Mouse (Mus musculus) hindbrain, embryonic 14.5 days (tissue): ENCODE measurements around the gene Cdrt4. TPM values are rescaled to one million over a fixed set of nuclear protein-coding genes. Genes with fewer than 3 reads are reported as not detected.
A peak's percentile ranks its signal among the peaks of the same experiment; 100 is the strongest.

ENCODE experiments used
- ATAC-seq: fragments of 200-750 bp; cut with Nextera tagmentation; 2 replicates; pipeline ENCODE4 v1.8.0; 2017; ENCODE audit warnings: moderate number of reproducible peaks, mild to moderate bottlenecking, moderate TSS enrichment, moderate library complexity; ENCODE audit not compliant: low FRiP score
- DNase-seq: peaks from one replicate; pipeline ENCODE4 v3.0.0-alpha.2; 2015; ENCODE audit warnings: low spot score
- H3K27ac ChIP-seq: fragments of 300-500 bp; sonication (generic); 2 replicates; pipeline ENCODE4 v1.5.1; 2014; ENCODE audit warnings: mild to moderate bottlenecking, moderate library complexity
- H3K27me3 ChIP-seq: fragments of 300-500 bp; sonication (generic); 2 replicates; pipeline ENCODE4 v1.6.1; 2014; ENCODE audit warnings: mild to moderate bottlenecking, low read length, mixed read lengths; ENCODE audit not compliant: control insufficient read depth, insufficient read depth
- H3K36me3 ChIP-seq: fragments of 300-500 bp; sonication (generic); replicated peaks from 2 replicates; pipeline ENCODE4 v1.6.1; 2014; ENCODE audit not compliant: control insufficient read depth, insufficient read depth
- H3K4me1 ChIP-seq: fragments of 300-500 bp; sonication (generic); replicated peaks from 2 replicates; pipeline ENCODE4 v1.6.1; 2014; ENCODE audit warnings: antibody characterized with exemption, low read length, mixed read lengths; ENCODE audit not compliant: control insufficient read depth, insufficient read depth
- H3K4me2 ChIP-seq: fragments of 300-500 bp; sonication (generic); replicated peaks from 2 replicates; pipeline ENCODE4 v1.6.1; 2014; ENCODE audit warnings: mild to moderate bottlenecking, moderate library complexity
- H3K4me3 ChIP-seq: fragments of 300-500 bp; sonication (generic); replicated peaks from 2 replicates; pipeline ENCODE4 v1.5.1; 2014; ENCODE audit warnings: mild to moderate bottlenecking, low read length
- H3K9ac ChIP-seq: fragments of 300-500 bp; sonication (generic); 2 replicates; pipeline ENCODE4 v1.6.1; 2014
- H3K9me3 ChIP-seq: fragments of 300-500 bp; sonication (generic); 2 replicates; pipeline ENCODE4 v1.6.1; 2016; ENCODE audit warnings: low read length; ENCODE audit not compliant: control insufficient read depth
- WGBS: fragments of 180-500 bp; shearing (Covaris S2); extraction: QIAGEN DNeasy Blood & Tissue Kit; methylation state at CpG from one replicate; pipeline ENCODE4 v1.1.7; 2014; 5-methylcytosine and 5-hydroxymethylcytosine counted together
- polyA plus RNA-seq: library from polyadenylated mRNA; unstranded; fragments of >200 nt; fragmentation: Nextera tagmentation; extraction: Ambion mirVana; gene quantifications from 2 replicates; pipeline ENCODE4 v1.2.1, GENCODE M21; 2014

Gene Cdrt4
- polyA plus RNA-seq, 1 experiment from 2014 or later, result not detected

DNA sequence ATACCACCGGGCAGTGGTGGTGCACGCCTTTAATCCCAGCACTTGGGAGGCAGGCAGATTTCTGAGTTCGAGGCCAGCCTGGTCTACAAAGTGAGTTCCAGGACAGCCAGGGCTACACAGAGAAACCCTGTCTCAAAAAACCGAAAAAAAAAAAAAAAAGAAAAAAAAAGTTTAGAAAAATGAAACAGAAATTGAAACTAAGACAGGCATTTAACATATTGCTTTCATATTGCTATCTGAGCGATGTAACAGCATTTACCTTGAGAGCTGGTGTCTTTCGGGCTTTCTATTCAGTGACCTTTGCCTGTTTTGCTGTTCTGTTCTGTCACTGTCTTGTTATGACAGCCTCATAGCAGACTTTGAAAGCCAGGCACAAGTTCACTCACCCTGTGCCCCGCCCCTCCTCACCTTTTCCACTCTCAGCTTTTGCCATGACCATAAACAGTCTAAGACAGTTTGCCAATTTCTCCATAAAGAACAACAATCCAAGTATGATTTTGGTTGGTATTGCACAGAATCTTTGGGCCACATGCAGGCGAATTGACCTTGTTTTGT, 6.7 kb downstream of the Cdrt4 start:
- H3K27ac ChIP-seq, result no peak overlapping the region
- 93% methylated on average over 7 of the region's 8 CpGs for WGBS
- no peaks in the 10 kb centered on the region for H3K36me3 ChIP-seq
- no peak overlapping the region for H3K4me3 ChIP-seq
- ATAC-seq, result no peak
- no peak overlapping the region for H3K9ac ChIP-seq
- no peaks in the 10 kb centered on the region for H3K27me3 ChIP-seq
- no peaks in the 10 kb centered on the region for H3K4me1 ChIP-seq
- no peak overlapping the region for H3K4me2 ChIP-seq
- DNase-seq, result no peak
- no peaks in the 10 kb centered on the region for H3K9me3 ChIP-seq

DNA sequence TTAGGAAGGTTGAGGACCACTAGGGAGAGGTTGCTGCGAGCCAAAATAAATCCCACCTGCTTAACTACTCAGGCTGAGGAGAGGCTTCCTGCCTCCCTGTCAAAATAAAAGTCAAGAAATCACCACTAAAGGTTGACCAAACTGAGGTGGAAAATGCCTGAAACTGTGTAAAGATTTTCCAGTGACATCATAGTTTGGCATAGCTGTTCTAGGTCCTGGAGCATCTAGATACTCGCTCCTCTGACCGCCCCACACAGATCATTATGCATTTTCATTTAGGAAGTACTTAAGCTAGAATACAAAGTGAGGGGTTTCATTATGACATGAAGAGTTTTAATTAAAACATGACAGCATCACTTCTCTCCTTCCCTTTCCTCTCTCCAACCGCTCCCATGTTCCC, 12.3 kb downstream of the Cdrt4 start:
- 79% methylated on average over 4 of the region's 4 CpGs for WGBS
- Histone ChIP-seq H3K27me3 (no peaks in the 10 kb centered on the region), H3K9me3 (no peaks in the 10 kb centered on the region), H3K4me3 (no peak overlapping the region), H3K27ac (no peak overlapping the region), H3K36me3 (no peaks in the 10 kb centered on the region), H3K4me1 (peaks cover 9% of the 10 kb centered on the region), H3K4me2 (no peak overlapping the region), H3K9ac (no peak overlapping the region)
- ATAC-seq (no peak), DNase-seq (no peak)

DNA sequence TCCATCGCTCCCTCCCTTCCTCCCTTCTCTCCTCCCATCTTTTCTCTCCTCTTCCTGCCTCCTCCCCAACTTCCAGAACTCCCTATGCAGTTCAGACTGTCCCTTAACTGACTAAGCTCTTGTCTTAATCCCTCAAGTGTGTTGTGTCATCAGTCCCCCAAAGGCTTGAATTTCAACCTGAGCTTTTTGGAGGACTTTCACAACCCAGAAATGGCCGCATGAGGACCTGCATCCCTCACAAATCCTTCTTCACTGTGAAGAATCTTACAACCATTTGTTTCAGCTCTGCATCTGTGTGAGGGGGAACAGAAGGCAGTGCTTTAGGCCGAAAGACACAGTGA, 15.4 kb downstream of the Cdrt4 start:
- Histone ChIP-seq H3K27me3 (no peaks in the 10 kb centered on the region), H3K4me3 (no peak overlapping the region), H3K4me2 (peak overlapping the region; percentile 41), H3K36me3 (no peaks in the 10 kb centered on the region), H3K4me1 (peaks cover 9% of the 10 kb centered on the region), H3K9ac (0 out of 2 replicates have a peak overlapping the region, but pooled peaks have one; percentile 9), H3K27ac (peak overlapping the region; percentile 79), H3K9me3 (no peaks in the 10 kb centered on the region)
- ATAC-seq (peak; percentile 14; the same call in 1 of the 2 replicates), DNase-seq (no peak)
- WGBS, result 57% methylated on average over 3 of the region's 3 CpGs

DNA sequence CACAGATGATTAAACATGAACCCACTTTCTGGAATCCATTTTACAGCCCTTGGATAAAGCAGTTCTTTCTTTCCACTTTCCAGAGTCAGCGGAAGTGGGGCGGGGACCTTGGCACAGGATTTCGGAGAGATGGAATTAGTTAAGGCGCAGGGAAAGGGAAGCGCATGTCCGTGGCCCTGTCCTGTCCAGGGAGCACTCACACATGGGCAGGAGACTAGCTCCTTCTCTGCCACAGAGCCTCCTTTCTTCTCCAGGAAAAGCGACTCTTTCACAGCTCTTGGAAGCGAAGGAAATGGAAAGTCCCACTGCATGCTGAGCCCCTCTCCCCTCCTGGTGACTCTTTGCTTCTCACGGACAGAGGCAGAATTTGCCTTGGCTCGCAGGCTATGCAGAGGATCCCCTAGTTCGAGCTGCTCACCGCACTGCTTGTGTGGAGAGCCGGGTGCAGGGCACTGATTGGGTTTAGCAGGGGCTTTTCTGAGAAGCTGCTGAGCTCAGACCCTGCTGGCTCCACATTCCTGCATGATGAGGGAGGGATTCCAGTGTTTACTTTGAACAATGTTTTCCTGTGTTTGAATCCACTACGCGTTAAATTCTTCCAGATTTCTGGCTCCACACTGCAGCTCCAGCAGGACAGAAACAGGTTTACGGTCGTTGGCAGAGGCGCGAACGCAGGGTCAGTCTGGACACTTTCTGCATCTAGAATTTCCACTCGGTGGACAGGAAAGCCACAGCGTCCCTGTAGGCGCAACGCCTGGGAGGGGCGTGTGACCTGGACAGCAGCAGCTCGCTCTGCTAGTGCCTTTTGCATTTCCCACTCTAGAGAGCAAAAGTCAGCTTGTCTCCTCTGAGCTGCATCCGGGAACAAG, 16.0 kb downstream of the Cdrt4 start:
- Histone ChIP-seq H3K4me1 (peaks cover 9% of the 10 kb centered on the region), H3K9ac (peak overlapping the region; percentile 9; the same call in 1 of the 2 replicates), H3K4me3 (peak overlapping the region; percentile 12; the same call in 1 of the 2 replicates), H3K9me3 (no peaks in the 10 kb centered on the region), H3K27ac (peak overlapping the region; percentile 79), H3K27me3 (no peaks in the 10 kb centered on the region), H3K36me3 (no peaks in the 10 kb centered on the region), H3K4me2 (peak overlapping the region; percentile 41)
- peak; percentile 41 for DNase-seq
- 9% methylated on average over 27 of the region's 27 CpGs for WGBS
- peak; percentile 74; the same call in 1 of the 2 replicates for ATAC-seq

DNA sequence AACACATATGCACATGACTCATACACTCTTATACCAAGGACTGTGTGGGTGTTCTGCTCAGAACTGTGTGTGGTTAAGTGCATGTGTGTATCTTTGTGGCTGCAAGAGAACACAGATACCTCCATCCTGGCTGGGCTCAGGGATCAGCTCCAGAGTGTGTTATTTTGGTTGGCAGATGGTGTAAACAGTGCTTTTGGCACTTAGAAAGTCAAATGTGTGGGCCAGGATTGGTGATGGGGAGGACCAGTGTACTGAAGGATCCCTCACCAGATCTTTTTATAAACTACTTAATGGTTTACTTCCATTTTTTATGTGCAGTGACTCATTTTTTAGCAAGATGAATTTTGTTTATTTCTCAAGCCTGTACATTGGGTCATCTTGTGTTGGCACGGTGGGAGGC, 26.2 kb downstream of the Cdrt4 start:
- Histone ChIP-seq H3K9ac (no peak overlapping the region), H3K27me3 (no peaks in the 10 kb centered on the region), H3K4me3 (no peak overlapping the region), H3K4me1 (no peaks in the 10 kb centered on the region), H3K27ac (no peak overlapping the region), H3K36me3 (no peaks in the 10 kb centered on the region), H3K9me3 (no peaks in the 10 kb centered on the region), H3K4me2 (no peak overlapping the region)
- ATAC-seq (no peak), DNase-seq (no peak)
- WGBS, result 91% methylated on average over 1 of the region's 1 CpGs

DNA sequence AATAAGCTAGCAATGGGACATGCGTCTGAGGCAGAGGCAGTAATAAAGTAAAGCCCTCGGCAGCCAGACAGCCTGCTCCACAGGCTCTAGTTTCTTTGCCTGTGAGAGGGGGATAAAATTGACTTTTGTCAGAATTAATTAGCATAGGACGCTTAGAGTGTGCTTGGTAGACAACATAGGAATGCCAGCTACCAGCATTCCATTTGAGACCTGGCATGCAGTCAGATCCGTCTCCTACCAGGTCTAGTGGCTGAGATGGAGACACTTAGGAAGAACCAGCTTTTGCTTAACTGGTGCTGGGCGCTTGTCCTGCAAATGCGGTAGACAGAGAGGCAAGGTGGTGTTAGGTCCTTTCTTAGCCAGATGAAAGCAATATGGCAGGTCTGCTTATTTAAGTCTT, 27.9 kb downstream of the Cdrt4 start:
- Histone ChIP-seq H3K36me3 (no peaks in the 10 kb centered on the region), H3K4me2 (no peak overlapping the region), H3K27ac (no peak overlapping the region), H3K4me1 (0 out of 2 replicates have a peak, but pooled peaks cover 4% of the 10 kb centered on the region), H3K27me3 (no peaks in the 10 kb centered on the region), H3K4me3 (no peak overlapping the region), H3K9me3 (no peaks in the 10 kb centered on the region), H3K9ac (no peak overlapping the region)
- ATAC-seq (no peak), DNase-seq (no peak)
- 73% methylated on average over 6 of the region's 6 CpGs for WGBS

DNA sequence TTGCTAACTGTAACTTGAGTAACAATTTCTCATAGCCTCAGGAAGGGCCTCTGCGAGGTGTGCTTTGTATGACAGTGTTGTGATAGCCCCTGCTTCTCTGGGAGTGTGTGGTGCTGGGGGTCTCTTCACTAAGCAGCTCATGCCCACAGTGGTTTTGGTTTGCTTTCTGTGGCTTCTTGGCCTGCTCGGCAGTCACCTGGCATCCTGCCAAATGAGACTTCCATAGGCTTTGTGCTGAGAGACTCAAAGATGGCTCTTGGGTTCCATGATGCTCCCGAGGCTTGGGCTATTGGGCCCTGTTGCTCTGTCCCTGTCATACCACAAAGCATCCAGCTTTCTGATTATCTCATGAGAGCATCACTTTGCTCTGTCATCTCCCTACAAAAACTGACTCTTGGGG, 30.7 kb downstream of the Cdrt4 start:
- WGBS, result 64% methylated on average over 3 of the region's 3 CpGs
- Histone ChIP-seq H3K4me1 (0 out of 2 replicates have a peak, but pooled peaks cover 4% of the 10 kb centered on the region), H3K4me2 (no peak overlapping the region), H3K27ac (no peak overlapping the region), H3K9me3 (no peaks in the 10 kb centered on the region), H3K36me3 (no peaks in the 10 kb centered on the region), H3K27me3 (no peaks in the 10 kb centered on the region), H3K9ac (no peak overlapping the region), H3K4me3 (no peak overlapping the region)
- ATAC-seq (no peak), DNase-seq (no peak)

DNA sequence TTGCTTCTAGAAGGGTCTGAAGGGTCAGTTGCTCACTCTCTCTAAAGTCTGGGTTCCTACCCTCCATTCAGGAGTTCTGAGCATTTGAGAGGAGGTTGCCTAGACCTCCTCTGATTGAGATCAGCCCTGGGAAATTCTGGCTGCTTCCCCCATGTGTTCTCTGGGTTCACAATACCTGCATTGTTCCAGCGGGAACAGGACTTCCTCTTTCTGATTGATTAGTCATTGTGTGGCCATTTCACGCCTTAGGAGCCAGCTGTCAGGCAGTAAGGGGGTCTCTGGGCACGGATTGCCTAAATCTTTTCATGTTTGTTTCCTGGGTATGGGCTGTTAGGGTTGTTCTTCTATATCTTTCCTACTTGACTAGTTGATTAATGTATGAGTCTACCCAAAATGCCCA, 32.8 kb downstream of the Cdrt4 start:
- Histone ChIP-seq H3K36me3 (no peaks in the 10 kb centered on the region), H3K9ac (no peak overlapping the region), H3K27me3 (no peaks in the 10 kb centered on the region), H3K9me3 (no peaks in the 10 kb centered on the region), H3K4me1 (0 out of 2 replicates have a peak, but pooled peaks cover 4% of the 10 kb centered on the region), H3K27ac (no peak overlapping the region), H3K4me3 (no peak overlapping the region), H3K4me2 (no peak overlapping the region)
- 0% methylated on average over 3 of the region's 3 CpGs for WGBS
- no peak for DNase-seq
- peak; percentile 57; the same call in 1 of the 2 replicates for ATAC-seq

DNA sequence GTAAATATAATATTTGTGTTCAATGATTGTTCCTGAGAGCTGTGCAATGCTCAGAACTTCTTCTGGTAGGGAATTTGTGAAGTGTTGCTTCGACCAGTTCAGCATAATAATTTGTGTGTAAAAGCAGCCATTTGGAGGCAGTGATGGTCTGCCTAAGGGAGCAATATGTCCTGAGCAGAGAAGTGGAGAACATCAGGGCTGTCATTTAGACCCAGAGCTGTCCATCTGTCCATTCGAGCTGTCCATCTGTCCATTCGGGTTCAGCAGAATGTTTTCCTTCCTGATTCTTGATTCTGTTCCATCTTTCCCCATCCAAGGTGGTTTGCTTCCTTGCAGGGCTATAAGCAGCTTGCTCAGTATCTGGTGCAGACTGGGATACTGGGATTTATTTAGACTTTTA, 33.4 kb downstream of the Cdrt4 start:
- no peak overlapping the region for H3K4me2 ChIP-seq
- no peak overlapping the region for H3K4me3 ChIP-seq
- H3K9me3 ChIP-seq, result no peaks in the 10 kb centered on the region
- ATAC-seq, result no peak
- H3K9ac ChIP-seq, result no peak overlapping the region
- no peak for DNase-seq
- 0 out of 2 replicates have a peak, but pooled peaks cover 4% of the 10 kb centered on the region for H3K4me1 ChIP-seq
- H3K27me3 ChIP-seq, result no peaks in the 10 kb centered on the region
- WGBS, result 63% methylated on average over 3 of the region's 3 CpGs
- peak overlapping the region; percentile 35; the same call in 1 of the 2 replicates for H3K27ac ChIP-seq
- H3K36me3 ChIP-seq, result no peaks in the 10 kb centered on the region
